Mouse (Mus musculus) lung, postnatal 4 days (tissue): ENCODE measurements around the gene Tmem91.
A peak's percentile ranks its signal among the peaks of the same experiment; 100 is the strongest.

Experiments
- DNase-seq, 2 experiments: peaks; one replicate each; pipeline ENCODE4 v3.0.0; 2021

The Tmem91 gene

DNA sequence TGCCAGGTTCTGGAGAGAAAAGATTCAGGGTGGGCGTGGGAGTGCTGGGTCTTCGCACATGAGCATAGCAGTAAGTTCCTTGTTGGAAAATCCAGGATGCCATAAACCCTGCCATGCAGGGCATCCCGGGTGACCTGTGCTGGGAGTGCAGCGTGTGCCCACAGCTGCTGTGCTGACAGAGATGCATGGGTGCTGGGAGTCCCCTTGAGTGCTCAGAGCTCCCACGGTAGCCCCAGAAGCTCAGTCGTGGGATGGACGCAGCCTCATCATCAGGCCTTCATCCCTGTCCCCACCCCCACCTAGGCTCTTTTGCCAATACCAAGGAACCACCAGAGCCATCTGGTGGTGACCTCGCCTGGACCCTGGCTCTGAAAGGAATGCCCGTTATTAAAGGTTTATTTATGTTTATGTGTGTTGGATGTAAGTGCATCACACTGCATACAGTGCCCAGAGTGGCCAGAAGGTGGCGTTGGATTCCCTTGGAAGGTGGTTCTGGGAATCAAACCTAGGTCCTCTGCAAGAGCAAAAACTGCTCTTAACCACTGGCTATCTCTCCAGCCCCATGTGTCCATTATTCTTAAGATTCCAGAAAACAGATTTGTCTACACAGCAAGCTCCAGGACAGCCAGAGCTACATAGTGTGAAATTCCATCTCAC is 49.2 kb downstream of the Tmem91 start:
- peak in 1 of 2 experiments; percentile 56 for DNase-seq

GRCm38 (mm10) chr7:25624851-25625250 is 50.1 kb downstream of the Tmem91 start:
- DNase-seq, result peak in 1 of 2 experiments; percentile 76

GRCm38 (mm10) chr7:25623857-25624370 is 51.1 kb downstream of the Tmem91 start:
- no peak for DNase-seq

DNA sequence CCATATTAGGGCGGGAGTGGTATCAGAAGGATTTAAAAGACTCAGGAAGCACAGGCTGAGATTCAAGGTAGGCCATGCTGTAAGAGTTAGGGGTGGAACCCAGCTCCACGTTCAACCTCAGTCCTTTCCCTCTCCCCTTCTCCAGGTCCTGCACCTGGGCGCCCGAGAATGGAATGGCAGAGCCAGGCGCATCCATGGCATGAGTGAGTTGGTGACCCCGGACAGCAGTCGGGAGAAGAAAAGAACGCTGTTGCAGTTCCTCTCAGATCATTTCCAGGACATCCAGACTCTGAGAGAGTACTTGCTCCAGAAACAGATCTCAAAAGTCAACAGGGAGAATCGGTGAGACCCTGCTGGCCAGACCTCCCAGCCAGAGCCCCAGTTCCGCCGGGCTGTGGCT is 54.2 kb downstream of the Tmem91 start:
- peak in 1 of 2 experiments; percentile 16 for DNase-seq

- peak in 1 of 2 experiments; percentile 4 for DNase-seq
These were observed 54.9 kb downstream of the Tmem91 start for GRCm38 (mm10) chr7:25620101-25620500.

DNA sequence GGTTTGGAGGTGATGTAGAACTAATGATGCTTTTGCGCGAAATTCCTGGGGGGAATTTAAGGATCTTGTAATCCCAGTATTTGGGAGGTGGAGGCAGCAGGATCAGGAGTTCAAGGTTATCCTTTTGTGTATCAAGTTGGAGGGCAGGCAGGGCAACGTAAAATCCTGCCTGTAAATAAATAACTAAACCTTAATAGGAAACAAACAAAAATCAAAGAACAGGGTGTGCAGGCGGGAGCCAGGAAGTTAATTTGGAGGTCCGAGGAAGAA is 55.3 kb downstream of the Tmem91 start:
- DNase-seq, result peak in 1 of 2 experiments; percentile 4
